Mouse (Mus musculus) retina, postnatal 7 days (tissue): ENCODE data around the gene Tcf7l2.

Experiments used
- DNase-seq: peaks from one replicate; pipeline ENCODE4 v3.0.0-alpha.2; 2012; ENCODE audit warnings: low read depth, low spot score

Gene Tcf7l2

DNA sequence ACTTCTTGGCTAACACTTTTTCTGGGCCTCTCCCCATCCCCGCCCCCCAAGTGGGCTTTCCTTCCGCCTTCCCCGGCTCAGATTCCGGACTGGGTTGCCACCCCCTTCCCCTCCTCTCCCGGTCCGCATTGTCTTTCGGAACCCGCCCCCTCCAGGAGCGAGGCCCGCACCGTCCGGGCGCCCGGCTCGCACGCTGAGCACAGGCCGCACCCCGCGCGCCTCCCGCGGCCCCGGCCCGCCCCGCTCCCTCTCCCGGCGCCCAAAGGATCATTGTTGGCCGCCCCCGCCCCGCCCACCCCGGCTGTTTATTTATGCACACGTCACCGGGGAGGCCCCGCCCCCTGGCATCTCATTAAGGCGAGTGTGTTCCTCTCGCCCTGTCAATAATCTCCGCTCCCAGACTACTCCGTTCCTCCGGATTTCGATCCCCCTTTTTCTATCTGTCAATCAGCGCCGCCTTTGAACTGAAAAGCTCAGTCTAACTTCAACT is at the start of gene Tcf7l2:
Gene Tcf7l2 (plus strand): TSS at position 382 of the 490 bp plus-strand sequence.
- peak; percentile 85 for DNase-seq

DNA sequence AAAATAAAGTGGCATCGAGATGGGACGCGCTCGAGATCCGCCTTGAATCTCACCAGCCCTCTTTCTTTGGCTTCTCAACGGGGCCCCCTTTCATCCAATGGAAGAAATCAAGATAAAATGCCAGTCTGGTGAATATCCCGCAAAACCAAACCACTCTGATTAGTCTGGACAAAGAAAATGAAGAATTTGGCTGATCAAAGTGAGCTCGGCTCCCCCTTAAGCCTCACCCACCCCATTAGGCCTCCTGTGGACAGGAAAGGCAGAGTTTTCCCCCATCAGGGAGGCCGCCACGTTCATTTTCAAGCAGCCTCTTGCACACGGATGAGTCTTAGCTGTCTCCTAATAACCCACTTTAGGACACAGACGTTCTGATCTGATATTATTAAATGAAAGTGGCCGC is 47.0 kb upstream of the Tcf7l2 start:
- no peak for DNase-seq

DNA sequence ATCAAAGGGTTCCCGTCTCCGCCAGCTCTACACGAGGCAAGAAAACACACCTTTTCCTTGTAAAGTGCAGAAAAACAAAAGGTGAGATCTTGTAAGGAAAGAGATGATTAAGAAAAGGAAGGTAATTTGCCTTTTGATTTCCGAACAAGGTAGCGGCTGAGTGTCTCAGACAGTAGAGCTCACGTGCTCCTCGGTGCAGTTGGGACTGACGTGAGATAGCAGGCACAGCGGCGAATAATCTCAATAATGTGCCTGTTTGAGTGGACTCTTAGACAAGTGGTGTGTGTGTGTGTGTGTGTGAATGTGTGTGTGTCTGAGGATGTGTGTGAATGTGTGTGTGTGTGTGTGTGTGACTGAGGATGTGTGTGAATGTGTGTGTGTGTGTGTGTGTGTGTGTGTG is 46.2 kb upstream of the Tcf7l2 start:
- DNase-seq, result no peak

- DNase-seq, result no peak
These were observed 42.7 kb upstream of the Tcf7l2 start for GRCm38 (mm10) chr19:55698892-55699291.

DNA sequence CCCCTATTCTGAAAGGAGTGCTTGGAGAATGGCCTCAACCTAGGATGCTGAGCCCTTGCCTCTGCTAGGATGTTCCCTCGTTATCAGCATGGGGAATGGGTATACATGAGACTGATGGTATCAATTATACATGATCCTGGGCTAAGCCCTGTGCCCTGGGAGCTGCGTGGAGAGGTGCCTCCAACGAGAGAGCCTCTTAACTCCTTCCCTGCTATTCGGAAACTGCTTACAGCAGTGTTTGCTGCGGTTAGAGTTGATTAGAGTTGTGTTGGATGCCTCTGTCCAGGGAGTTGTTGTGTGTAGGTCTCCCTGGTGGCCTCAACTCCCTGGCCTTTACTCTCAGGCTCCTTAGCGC is 41.4 kb upstream of the Tcf7l2 start:
- no peak for DNase-seq

DNA sequence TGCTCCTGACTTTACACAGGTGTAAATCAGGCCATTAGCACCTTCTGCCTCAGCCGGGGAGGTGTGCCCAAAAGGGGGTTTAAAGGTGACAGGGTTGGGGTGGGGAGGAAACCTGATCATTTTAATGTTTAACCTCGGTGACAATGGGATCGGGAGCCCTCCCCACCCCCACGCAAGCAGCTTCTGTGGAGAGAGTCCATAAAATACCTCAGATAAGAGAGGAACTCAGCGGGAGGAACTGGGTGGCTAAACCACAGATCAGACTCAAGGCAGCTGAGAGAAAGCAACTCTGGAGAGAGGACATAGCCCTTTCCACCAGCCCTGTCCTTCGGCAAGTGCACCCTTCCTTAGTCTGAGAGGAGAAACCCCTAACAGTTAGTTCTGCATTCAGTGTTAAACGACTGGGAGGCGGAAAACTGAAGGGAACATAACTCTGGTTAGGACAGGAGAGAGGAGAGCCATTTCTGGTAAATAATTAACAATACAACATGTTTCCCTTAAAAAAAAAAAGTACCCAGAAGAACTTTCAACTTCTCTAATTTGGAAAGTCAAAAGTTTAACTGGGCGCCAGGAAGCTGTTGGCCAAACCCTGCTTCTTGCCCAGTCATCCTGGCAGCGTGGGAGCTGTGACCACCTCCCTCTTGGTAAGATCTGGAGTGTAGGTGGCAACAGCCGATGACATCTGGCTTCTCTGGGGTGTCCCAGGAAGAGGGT is 40.9 kb upstream of the Tcf7l2 start:
- no peak for DNase-seq

GRCm38 (mm10) chr19:55701283-55701633 is 40.4 kb upstream of the Tcf7l2 start:
- no peak for DNase-seq

DNA sequence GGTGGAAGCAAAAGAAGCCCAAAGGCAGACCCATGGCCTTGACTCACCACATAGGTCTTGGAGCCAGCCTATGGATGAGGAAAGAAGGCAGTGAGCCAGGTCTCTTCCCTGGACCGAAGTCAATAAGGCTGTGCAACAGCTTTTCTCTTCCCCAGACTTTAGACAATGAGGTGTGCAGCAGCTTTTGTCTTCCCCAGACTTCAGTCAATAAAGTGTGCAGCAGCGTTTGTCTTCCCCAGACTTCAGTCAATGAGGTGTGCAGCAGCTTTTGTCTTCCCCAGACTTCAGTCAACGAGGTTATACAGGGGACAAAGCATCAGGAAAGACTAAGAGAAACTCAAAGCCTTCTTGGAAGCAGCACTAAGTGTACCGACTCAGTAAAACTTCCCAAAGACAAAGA is 39.5 kb upstream of the Tcf7l2 start:
- DNase-seq, result no peak

DNA sequence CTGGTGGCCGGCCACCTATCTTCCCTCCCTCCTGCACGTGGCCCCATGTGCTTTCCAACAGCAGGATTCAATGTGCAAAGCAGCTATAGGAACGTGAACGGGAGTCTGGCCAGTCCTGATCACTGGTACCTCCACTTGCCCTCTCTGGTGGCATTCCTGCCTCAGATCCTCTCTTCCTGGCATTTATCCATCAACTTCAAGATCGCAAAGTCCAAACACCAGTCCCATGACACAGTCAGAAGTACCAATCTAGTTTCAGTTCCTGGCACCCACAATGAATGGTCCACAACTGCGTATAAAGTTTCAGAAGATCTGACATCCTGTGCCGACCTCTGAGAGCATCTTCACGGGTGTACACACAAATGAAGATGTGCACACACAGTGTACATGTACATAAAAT is 38.9 kb upstream of the Tcf7l2 start:
- no peak for DNase-seq

- DNase-seq, result no peak
These were observed 37.5 kb upstream of the Tcf7l2 start for GRCm38 (mm10) chr19:55704071-55704470.

DNA sequence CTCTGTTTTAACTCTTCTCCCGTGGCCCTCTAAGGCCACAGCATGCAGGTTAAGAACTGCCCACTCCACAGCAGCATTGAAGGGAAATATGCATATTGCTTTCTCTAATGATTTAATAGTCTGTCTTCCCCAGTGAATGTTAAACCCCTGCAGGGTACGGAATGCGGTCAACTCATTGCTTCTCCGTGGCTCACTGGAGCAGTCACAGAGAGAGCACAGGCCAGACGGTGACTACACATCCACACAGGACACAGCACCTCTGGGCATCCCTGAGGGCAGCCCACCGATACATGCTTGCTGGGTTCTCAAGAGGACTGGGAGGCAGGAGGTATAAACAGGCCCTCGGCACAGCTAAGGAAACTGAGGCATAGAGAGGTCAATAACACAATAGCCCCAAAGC is 35.3 kb upstream of the Tcf7l2 start:
- no peak for DNase-seq

- DNase-seq, result no peak
These were observed 34.8 kb upstream of the Tcf7l2 start for GRCm38 (mm10) chr19:55706806-55707205.

- DNase-seq, result no peak
These were observed 33.5 kb upstream of the Tcf7l2 start for GRCm38 (mm10) chr19:55708031-55708554.

GRCm38 (mm10) chr19:55710841-55711240 is 30.8 kb upstream of the Tcf7l2 start:
- no peak for DNase-seq

DNA sequence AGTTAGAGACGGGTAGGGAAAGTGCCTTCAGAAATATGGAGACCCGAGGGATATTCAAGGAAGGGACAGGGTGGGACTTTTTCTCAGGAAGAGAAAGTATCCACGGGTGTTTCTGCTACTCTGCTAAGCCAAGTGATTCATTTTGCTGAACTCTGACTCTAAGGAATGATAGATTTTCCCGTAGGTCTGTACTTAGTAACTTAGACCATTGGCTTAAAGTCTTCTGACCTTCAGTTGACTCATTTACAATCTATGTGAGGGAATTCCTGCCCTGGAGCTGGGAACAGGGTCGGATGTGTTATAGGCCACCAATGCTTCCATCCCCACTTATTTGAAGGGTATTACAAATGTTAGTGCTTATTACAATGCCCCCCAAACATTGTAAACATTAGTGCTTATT is 29.9 kb upstream of the Tcf7l2 start:
- no peak for DNase-seq

DNA sequence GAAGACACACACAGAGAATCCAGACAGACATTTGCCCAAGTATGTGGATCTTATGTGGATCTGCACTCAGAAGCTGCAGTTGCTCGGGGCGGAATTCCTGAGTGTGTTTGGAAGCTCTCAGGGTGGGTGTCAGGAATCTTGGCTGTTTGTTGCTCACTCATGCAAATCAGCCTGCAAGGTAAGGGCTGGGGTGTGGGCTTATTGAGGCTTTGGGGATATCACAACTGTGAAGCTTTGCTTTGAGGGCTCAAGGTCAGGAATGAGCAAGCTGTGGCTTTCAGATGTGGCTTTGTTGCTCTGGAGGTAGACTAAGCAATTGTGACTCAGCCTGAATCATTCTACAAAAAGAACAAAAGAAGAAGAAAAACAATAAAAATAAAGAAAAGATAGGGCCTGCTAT is 28.9 kb upstream of the Tcf7l2 start:
- no peak for DNase-seq

GRCm38 (mm10) chr19:55714015-55714414 is 27.6 kb upstream of the Tcf7l2 start:
- DNase-seq, result no peak

DNA sequence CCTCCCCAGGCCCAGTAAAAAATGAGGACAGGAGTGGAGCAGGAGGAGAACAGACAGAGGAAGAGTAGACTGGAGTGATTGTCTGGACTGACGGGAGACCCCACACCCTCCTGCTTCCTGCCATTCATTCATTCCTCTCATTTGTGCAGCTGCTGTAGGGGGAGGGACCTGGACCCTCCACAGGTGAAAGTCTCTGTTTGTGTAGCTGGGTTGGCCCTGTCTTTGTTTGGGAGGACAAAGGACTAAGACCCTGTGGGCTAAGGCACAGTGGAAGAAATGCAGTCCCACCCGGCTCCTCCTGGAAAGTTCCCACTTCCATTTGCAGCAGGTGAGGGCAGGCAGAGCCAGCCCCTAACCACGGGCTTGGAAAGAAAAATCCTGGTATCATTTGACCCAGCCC is 27.0 kb upstream of the Tcf7l2 start:
- no peak for DNase-seq

- DNase-seq, result no peak
These were observed 22.5 kb upstream of the Tcf7l2 start for GRCm38 (mm10) chr19:55719083-55719482.

GRCm38 (mm10) chr19:55719524-55720408 is 21.9 kb upstream of the Tcf7l2 start:
- no peak for DNase-seq

DNA sequence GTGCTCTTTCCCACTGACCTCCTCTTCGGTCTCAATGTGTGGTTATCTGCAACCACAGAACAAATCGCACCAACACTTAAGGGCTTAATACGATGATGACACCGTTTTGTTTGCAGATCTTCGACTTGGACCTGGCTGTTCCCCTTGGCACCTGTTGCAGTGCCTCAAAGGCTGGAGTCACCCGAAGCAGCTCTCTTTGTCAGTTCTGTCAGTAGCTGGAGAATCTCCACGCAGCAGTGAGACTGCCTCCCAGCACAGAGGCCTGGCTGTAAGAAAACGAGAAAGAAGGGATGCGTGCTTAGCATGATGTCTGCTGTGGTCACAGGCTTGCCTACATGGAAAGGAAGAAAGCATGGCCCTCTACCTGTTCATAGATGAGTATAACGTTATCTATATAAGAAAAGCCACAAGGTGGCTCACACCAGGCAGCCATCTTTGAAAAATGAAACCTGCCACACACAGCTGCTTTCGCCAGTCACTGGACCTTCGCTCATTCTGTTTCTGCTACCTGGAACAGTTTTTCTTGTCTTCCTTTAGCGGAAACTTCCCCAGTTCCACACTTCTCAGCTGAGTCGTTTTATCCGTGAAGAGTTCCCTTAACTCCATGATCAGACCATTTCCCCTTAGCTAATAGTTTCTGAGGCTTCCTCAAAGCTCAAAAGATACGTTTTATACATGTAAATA is 21.1 kb upstream of the Tcf7l2 start:
- no peak for DNase-seq

- DNase-seq, result no peak
These were observed 19.2 kb upstream of the Tcf7l2 start for GRCm38 (mm10) chr19:55722376-55722775.
